Mouse (Mus musculus): ENCODE measurements around the gene Tpm4.

The Tpm4 gene

DNA sequence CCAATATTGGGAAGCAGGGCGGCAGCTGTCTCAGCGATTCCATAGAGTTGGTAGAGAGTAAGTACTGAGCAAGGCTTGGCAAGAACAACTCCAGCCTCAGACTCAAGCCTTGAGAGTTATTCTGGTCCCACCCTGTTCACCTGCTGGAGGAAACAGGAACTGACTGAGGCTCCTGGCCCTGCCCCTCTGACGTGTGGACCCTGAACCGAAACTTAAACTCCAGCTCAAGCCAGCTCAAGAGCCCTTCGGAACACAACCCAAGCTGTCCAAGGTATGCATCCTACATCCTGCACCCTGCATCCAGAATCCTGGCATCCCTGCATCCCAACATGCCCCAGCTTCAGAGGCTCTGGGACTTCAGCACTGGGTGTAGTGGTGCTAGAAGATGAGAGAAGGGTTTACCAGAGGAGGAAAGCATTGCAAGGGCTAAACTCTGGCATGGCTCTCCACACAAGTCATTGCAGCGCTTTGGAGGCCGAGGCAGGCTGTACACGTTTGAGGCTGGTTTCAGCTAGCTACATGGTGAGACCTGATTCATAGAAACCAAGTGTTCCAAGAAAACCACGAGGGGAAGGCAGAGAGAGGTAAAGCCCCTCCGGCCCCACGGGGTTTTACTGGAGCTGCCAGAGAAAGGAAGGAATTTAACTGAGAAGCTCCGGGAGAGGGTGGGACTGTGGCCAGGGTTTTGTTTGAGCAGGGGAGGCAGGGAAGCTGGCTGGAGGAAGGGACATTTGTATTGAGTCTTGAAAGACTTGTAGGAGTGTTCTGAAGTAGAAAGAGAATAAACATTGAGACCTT lies 54.8 kb downstream of the Tpm4 start, which contains the start of gene Hsh2d:
Gene Hsh2d, plus strand, starts transcription at position 222 of the 798 bp plus-strand sequence.
- no peak for DNase-seq (ENCODE audit: low spot score in 2 of 2)

DNA sequence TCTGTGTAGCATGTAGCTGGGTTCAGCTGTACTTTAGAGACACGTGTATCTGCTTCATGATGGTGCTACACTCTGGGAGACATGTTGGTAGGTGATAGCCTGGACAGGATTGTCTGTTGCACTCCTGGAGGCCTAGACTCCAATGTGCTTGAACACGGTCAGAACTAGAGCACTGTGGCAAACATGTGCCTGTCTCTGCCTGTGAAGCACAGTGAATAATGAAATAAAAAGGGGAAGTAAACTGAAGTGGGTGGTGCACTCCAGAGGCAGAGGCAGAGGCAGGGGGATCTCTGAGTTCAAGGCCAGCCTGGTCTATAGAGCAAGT lies 55.4 kb downstream of the Tpm4 start:
- DNase-seq (ENCODE audit: low spot score in 2 of 2), result no peak

DNA sequence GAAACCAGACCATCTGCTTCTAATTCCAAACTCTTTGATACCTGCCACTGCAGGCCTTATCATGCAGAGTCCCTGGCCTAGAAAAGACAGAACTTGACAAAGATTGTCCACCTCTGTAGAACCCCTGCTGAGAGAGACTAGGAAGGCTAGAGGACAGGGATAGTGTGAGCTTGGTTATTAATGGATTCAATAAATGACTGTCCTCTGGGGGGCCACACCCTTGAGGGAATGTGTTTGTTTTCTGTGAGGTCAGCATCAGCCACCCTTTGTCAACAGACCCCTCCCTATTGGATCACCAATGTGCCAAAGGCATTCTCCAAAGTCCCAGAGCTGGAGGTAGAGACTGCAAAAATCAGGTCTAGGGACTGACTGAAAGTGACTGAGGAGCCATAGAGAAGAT lies 57.3 kb downstream of the Tpm4 start:
- DNase-seq (ENCODE audit: low spot score in 2 of 2), result no peak

DNA sequence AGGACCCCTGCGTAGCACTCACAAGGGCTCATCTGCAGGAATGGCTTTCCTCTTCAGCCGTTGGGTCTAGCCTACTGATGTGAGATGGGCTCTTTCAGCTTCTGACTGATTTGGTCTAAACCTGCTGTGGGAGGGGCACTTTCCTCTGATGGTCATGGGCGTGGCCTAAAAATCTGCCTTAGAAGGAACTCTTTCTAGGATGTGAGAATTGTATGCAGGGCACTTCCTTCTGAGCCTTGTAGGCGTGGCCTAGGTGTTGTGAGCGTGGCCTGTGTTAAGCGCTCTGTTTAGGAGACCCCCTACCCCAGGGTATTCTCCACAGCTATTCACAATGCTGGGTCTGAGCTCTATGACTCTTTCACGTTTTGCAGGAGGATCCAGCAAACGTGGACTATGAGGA lies 63.2 kb downstream of the Tpm4 start:
- no peak for DNase-seq (ENCODE audit: low spot score in 2 of 2)
